33 mouse cellular contexts compared by ENCODE assay signal in the genomic region with DNA sequence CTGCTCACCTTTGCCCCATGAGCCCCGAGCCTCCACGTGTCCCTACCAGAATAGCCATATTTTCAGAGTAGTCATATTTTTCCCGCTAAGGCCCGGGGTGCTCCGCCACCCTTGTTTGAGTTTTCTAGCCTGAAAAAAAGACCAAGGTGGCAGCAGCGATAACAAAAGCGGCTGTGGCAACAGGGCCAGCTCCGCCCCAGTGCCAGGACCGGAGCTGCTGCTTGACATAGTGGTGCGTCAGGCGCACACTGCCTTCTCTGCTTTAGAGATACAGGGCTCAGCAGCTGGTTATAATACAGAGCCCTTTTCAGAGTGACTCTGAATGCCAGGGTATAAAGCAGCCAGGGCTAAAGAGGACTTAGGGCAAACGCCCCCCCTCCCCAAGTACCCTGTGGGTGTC. TPM values are rescaled to one million over a fixed set of nuclear protein-coding genes. Genes with fewer than 3 reads are reported as not detected.
DNase-seq lines count a peak whose midpoint lies in the region; ATAC-seq and TF ChIP-seq lines count a peak whose summit lies in the region.
"Had no signal": no experiment of that assay in that cellular context is flagged by ENCODE, and none has a peak within 500 bp of the region (broad histone marks: within the 10 kb centered on the region; RNA-seq: fewer than 3 reads in every experiment).

No protein-coding gene starts in this region.

- peak; percentile 70 for ATAC-seq in stomach, embryonic 15.5 days (ENCODE audit: insufficient read depth, low FRiP score, low read depth)
- ATAC-seq in stomach, postnatal 0 days (ENCODE audit: low FRiP score, low TSS enrichment) = no peak
- peak; percentile 91 for ATAC-seq in liver, embryonic 11.5 days (replicated peaks; ENCODE audit: low FRiP score)
- peak; percentile 92 for ATAC-seq in liver, embryonic 16.5 days (ENCODE audit: low read depth)
- ATAC-seq: forebrain, embryonic 15.5 days; inflammation-experienced regulatory T-cells, adult 6 months; lung, postnatal 0 days; midbrain, embryonic 16.5 days; Patski had no signal

- no peaks in the 10 kb centered on the region for H3K27me3 ChIP-seq in stomach, embryonic 15.5 days (replicated peaks)
- no peaks in the 10 kb centered on the region for H3K27me3 ChIP-seq in stomach, postnatal 0 days (ENCODE audit: control insufficient read depth, insufficient read depth, low read length)
- H3K27me3 ChIP-seq in liver, embryonic 11.5 days (replicated peaks; ENCODE audit: control insufficient read depth, insufficient read depth, low read length) = no peaks in the 10 kb centered on the region
- H3K27me3 ChIP-seq in liver, embryonic 16.5 days (ENCODE audit: control insufficient read depth, insufficient read depth, low read depth, low read length) = no peaks in the 10 kb centered on the region
- H3K27me3 ChIP-seq: embryonic facial prominence, embryonic 15.5 days; forebrain, embryonic 15.5 days; heart, embryonic 13.5 days; hindbrain, embryonic 15.5 days; kidney, embryonic 15.5 days; limb, embryonic 12.5 days; neural tube, embryonic 12.5 days; Patski had no signal

- no peak for DNase-seq in stomach, postnatal 0 days (ENCODE audit: low spot score)
- no peak for DNase-seq in liver, embryonic 11.5 days (ENCODE audit: low spot score)
- no peak for DNase-seq in embryo, embryonic 9.5 days (ENCODE audit: extremely low spot score)
- DNase-seq in frontal cortex, postnatal 14 days (ENCODE audit: low spot score in 2 of 2) = no peak
- no peak for DNase-seq in embryo, embryonic 11 days
- DNase-seq: adrenal gland, postnatal 36 days; cerebellum, adult 11-12 months; cerebellum, adult 9-11 months; gastrocnemius, adult 2 months; heart, postnatal 10 days; kidney, adult 18-20 months; kidney, postnatal 25 days; lung, adult 18-20 months; right cerebral cortex, adult 18-20 months; thymus, postnatal 4 days had no signal

- WGBS in stomach, embryonic 15.5 days = 80% methylated on average over 12 of the region's 12 CpGs
- 81% methylated on average over 12 of the region's 12 CpGs for WGBS in stomach, postnatal 0 days
- 72% methylated on average over 12 of the region's 12 CpGs for WGBS in liver, embryonic 11.5 days
- WGBS in liver, embryonic 16.5 days (ENCODE audit: insufficient replicate concordance) = 71% methylated on average over 12 of the region's 12 CpGs

- no peaks in the 10 kb centered on the region for H3K36me3 ChIP-seq in stomach, embryonic 15.5 days
- H3K36me3 ChIP-seq in stomach, postnatal 0 days (ENCODE audit: control insufficient read depth, insufficient read depth, low read length) = no peaks in the 10 kb centered on the region
- no peaks in the 10 kb centered on the region for H3K36me3 ChIP-seq in liver, embryonic 11.5 days (ENCODE audit: control insufficient read depth, insufficient read depth, low read length)
- no peaks in the 10 kb centered on the region for H3K36me3 ChIP-seq in liver, embryonic 16.5 days (ENCODE audit: control insufficient read depth, insufficient read depth)
- H3K36me3 ChIP-seq: embryonic facial prominence, embryonic 10.5 days; embryonic facial prominence, embryonic 15.5 days; forebrain, embryonic 15.5 days; heart, embryonic 13.5 days; hindbrain, embryonic 10.5 days; hindbrain, embryonic 15.5 days; kidney, embryonic 15.5 days; limb, embryonic 12.5 days; midbrain, embryonic 10.5 days; neural tube, embryonic 12.5 days had no signal

- no peak for TF ChIP-seq EP300 in stomach, postnatal 0 days (optimal IDR thresholded peaks at IDR 0.05)

- no peak overlapping the region for H3K9ac ChIP-seq in stomach, embryonic 15.5 days
- H3K9ac ChIP-seq in stomach, postnatal 0 days (ENCODE audit: low read length) = no peak overlapping the region
- no peak overlapping the region for H3K9ac ChIP-seq in liver, embryonic 11.5 days (ENCODE audit: low read depth, low read length)
- H3K9ac ChIP-seq in liver, embryonic 16.5 days (ENCODE audit: low read depth, low read length) = no peak overlapping the region
- H3K9ac ChIP-seq: embryonic facial prominence, embryonic 15.5 days; forebrain, embryonic 15.5 days; heart, embryonic 13.5 days; hindbrain, embryonic 15.5 days; kidney, embryonic 15.5 days; limb, embryonic 12.5 days; neural tube, embryonic 12.5 days had no signal

- no peaks in the 10 kb centered on the region for H3K4me1 ChIP-seq in stomach, embryonic 15.5 days
- no peaks in the 10 kb centered on the region for H3K4me1 ChIP-seq in stomach, postnatal 0 days (replicated peaks; ENCODE audit: control insufficient read depth, insufficient read depth)
- H3K4me1 ChIP-seq in liver, embryonic 11.5 days (replicated peaks; ENCODE audit: control insufficient read depth, insufficient read depth, low read length) = no peaks in the 10 kb centered on the region
- no peaks in the 10 kb centered on the region for H3K4me1 ChIP-seq in liver, embryonic 16.5 days (ENCODE audit: control insufficient read depth, low read depth, low read length)
- H3K4me1 ChIP-seq: embryonic facial prominence, embryonic 10.5 days; embryonic facial prominence, embryonic 15.5 days; forebrain, embryonic 15.5 days; heart, embryonic 13.5 days; hindbrain, embryonic 10.5 days; hindbrain, embryonic 15.5 days; kidney, embryonic 15.5 days; limb, embryonic 12.5 days; midbrain, embryonic 10.5 days; neural tube, embryonic 12.5 days had no signal

- no peak for TF ChIP-seq CTCF in stomach, postnatal 0 days (IDR thresholded peaks at IDR 0.05; ENCODE audit: low read depth)

- no peaks in the 10 kb centered on the region for H3K9me3 ChIP-seq in stomach, embryonic 15.5 days
- H3K9me3 ChIP-seq in stomach, postnatal 0 days (ENCODE audit: control insufficient read depth, low read length) = no peaks in the 10 kb centered on the region
- no peaks in the 10 kb centered on the region for H3K9me3 ChIP-seq in liver, embryonic 11.5 days (ENCODE audit: control insufficient read depth, low read length)
- H3K9me3 ChIP-seq in liver, embryonic 16.5 days (replicated peaks; ENCODE audit: control insufficient read depth, low read length) = no peaks in the 10 kb centered on the region
- H3K9me3 ChIP-seq: embryonic facial prominence, embryonic 10.5 days; embryonic facial prominence, embryonic 15.5 days; forebrain, embryonic 15.5 days; heart, embryonic 13.5 days; hindbrain, embryonic 10.5 days; hindbrain, embryonic 15.5 days; kidney, embryonic 15.5 days; limb, embryonic 12.5 days; midbrain, embryonic 10.5 days; neural tube, embryonic 12.5 days had no signal

- H3K4me2 ChIP-seq in stomach, embryonic 15.5 days = no peak overlapping the region
- no peak overlapping the region for H3K4me2 ChIP-seq in stomach, postnatal 0 days (replicated peaks; ENCODE audit: low read depth)
- H3K4me2 ChIP-seq in liver, embryonic 11.5 days = no peak overlapping the region
- H3K4me2 ChIP-seq in liver, embryonic 16.5 days (ENCODE audit: low read depth, low read length) = no peak overlapping the region
- H3K4me2 ChIP-seq: embryonic facial prominence, embryonic 15.5 days; forebrain, embryonic 15.5 days; heart, embryonic 13.5 days; hindbrain, embryonic 15.5 days; kidney, embryonic 15.5 days; limb, embryonic 12.5 days; neural tube, embryonic 12.5 days had no signal

- H3K4me3 ChIP-seq in stomach, embryonic 15.5 days (replicated peaks) = no peak overlapping the region
- H3K4me3 ChIP-seq in stomach, postnatal 0 days (ENCODE audit: low read depth, low read length) = no peak overlapping the region
- H3K4me3 ChIP-seq in liver, embryonic 11.5 days (ENCODE audit: low read depth, low read length) = no peak overlapping the region
- H3K4me3 ChIP-seq in liver, embryonic 16.5 days (ENCODE audit: low read depth, low read length) = no peak overlapping the region
- H3K4me3 ChIP-seq: embryonic facial prominence, embryonic 10.5 days; embryonic facial prominence, embryonic 15.5 days; forebrain, embryonic 15.5 days; gastrocnemius, adult 2 months; heart, embryonic 13.5 days; hindbrain, embryonic 10.5 days; hindbrain, embryonic 15.5 days; kidney, embryonic 15.5 days; limb, embryonic 12.5 days; midbrain, embryonic 10.5 days; neural tube, embryonic 12.5 days had no signal

- H3K27ac ChIP-seq in stomach, embryonic 15.5 days = no peak overlapping the region
- no peak overlapping the region for H3K27ac ChIP-seq in stomach, postnatal 0 days (replicated peaks)
- no peak overlapping the region for H3K27ac ChIP-seq in liver, embryonic 11.5 days (ENCODE audit: low read depth, low read length)
- H3K27ac ChIP-seq in liver, embryonic 16.5 days (ENCODE audit: low read length) = peak overlapping the region; percentile 37; the same call in 1 of the 2 replicates
- H3K27ac ChIP-seq: embryonic facial prominence, embryonic 10.5 days; embryonic facial prominence, embryonic 15.5 days; forebrain, embryonic 15.5 days; gastrocnemius, adult 2 months; heart, embryonic 13.5 days; hindbrain, embryonic 10.5 days; hindbrain, embryonic 15.5 days; kidney, embryonic 15.5 days; limb, embryonic 12.5 days; macrophage; midbrain, embryonic 10.5 days; neural tube, embryonic 12.5 days had no signal

RNA-seq across cellular contexts. Expression of a gene that starts 46.3 kb away (rescaled TPM):
- 0.92 and 1.2 TPM in 2 replicates for polyA plus RNA-seq in stomach, embryonic 15.5 days (2015; fragmentation: Nextera tagmentation; extraction: Ambion mirVana)
- 1.4 TPM in 2 replicates for polyA plus RNA-seq in stomach, postnatal 0 days (2015; fragmentation: Nextera tagmentation; extraction: Ambion mirVana)
- 0.64 and 0.88 TPM in 2 replicates for polyA plus RNA-seq in liver, embryonic 11.5 days (2014; fragmentation: Nextera tagmentation; extraction: Ambion mirVana)
- 1.4 and 2.6 TPM in 2 replicates for polyA plus RNA-seq in liver, embryonic 16.5 days (2015; fragmentation: Nextera tagmentation; extraction: Ambion mirVana)
- polyA plus RNA-seq: testis, adult 2 months had no signal
